Mouse (Mus musculus): Measurements from ENCODE around the gene Pbx3. TPM values are rescaled to one million over a fixed set of nuclear protein-coding genes. Genes with fewer than 3 reads are reported as not detected.

Gene Pbx3
- total RNA-seq (2021) = 10 to 100 TPM; 56.3 to 71.9 TPM
- long read RNA-seq, experiment 1, transcript Pbx3-202 (8 exons, 2,734 nt) = minor isoform, 7 of 29 reads
- long read RNA-seq, experiment 1, transcript Pbx3-201 (9 exons, 2,587 nt) = major isoform, 14 of 29 reads
- long read RNA-seq, experiment 1, partial matches to known transcripts = 4 of 29 reads
- long read RNA-seq, experiment 1, other reads (novel, unspliced or antisense) = 4 of 29 reads
- long read RNA-seq, experiment 2, transcript Pbx3-201 (9 exons, 2,587 nt) = major isoform, 8 of 21 reads
- long read RNA-seq, experiment 2, partial matches to known transcripts = 2 of 21 reads
- long read RNA-seq, experiment 2, other reads (novel, unspliced or antisense) = 8 of 21 reads

GRCm38 (mm10) chr2:34372305-34373301 is at the start of gene Pbx3:
Pbx3 (minus strand) TSS chr2:34373142.
- peak; percentile 99 for DNase-seq

- peak; percentile 26 for DNase-seq
Observed at GRCm38 (mm10) chr2:34420256-34420655, 47.3 kb upstream of the Pbx3 start.

GRCm38 (mm10) chr2:34409741-34410340 is 36.9 kb upstream of the Pbx3 start:
- DNase-seq = no peak

- no peak for DNase-seq
Observed at GRCm38 (mm10) chr2:34408341-34408740, 35.4 kb upstream of the Pbx3 start.

GRCm38 (mm10) chr2:34407596-34407995 is 34.7 kb upstream of the Pbx3 start:
- no peak for DNase-seq

- peak; percentile 99 for DNase-seq
Observed at GRCm38 (mm10) chr2:34406601-34407464, 33.9 kb upstream of the Pbx3 start, which contains the start of gene Mapkap1. Mapkap1 (plus strand) TSS chr2:34406771.

GRCm38 (mm10) chr2:34399535-34399934 is 26.6 kb upstream of the Pbx3 start:
- DNase-seq = no peak

- no peak for DNase-seq
Observed at GRCm38 (mm10) chr2:34378930-34379329, 6.0 kb upstream of the Pbx3 start.

GRCm38 (mm10) chr2:34374349-34374748 is 1.4 kb upstream of the Pbx3 start:
- no peak for DNase-seq

GRCm38 (mm10) chr2:34373886-34374285 is 944 bp upstream of the Pbx3 start:
- no peak for DNase-seq

GRCm38 (mm10) chr2:34371441-34372304 is 1.3 kb downstream of the Pbx3 start:
- peak; percentile 69 for DNase-seq

GRCm38 (mm10) chr2:34370725-34371440 is 2.1 kb downstream of the Pbx3 start:
- DNase-seq = peak; percentile 50

GRCm38 (mm10) chr2:34370349-34370724 is 2.6 kb downstream of the Pbx3 start:
- no peak for DNase-seq

GRCm38 (mm10) chr2:34368396-34368795 is 4.5 kb downstream of the Pbx3 start:
- DNase-seq = no peak

- DNase-seq = no peak
Observed at GRCm38 (mm10) chr2:34367024-34367423, 5.9 kb downstream of the Pbx3 start.

- no peak for DNase-seq
Observed at GRCm38 (mm10) chr2:34363678-34364077, 9.3 kb downstream of the Pbx3 start.

GRCm38 (mm10) chr2:34355801-34356211 is 17.1 kb downstream of the Pbx3 start:
- DNase-seq = no peak

- no peak for DNase-seq
Observed at GRCm38 (mm10) chr2:34352006-34352405, 20.9 kb downstream of the Pbx3 start.

- no peak for DNase-seq
Observed at GRCm38 (mm10) chr2:34347096-34347495, 25.8 kb downstream of the Pbx3 start.

GRCm38 (mm10) chr2:34298664-34299063 is 74.3 kb downstream of the Pbx3 start:
- DNase-seq = no peak
